Mouse (Mus musculus) heart, postnatal 0 days (tissue): ENCODE measurements around the gene Gcn1l1. TPM values are rescaled to one million over a fixed set of nuclear protein-coding genes. Genes with fewer than 3 reads are reported as not detected.

Experiments used
- ATAC-seq: fragments of 200-750 bp; cut with Nextera tagmentation; 2 replicates; pipeline ENCODE4 v1.8.0; 2017; ENCODE audit warnings: low read depth, moderate number of reproducible peaks, moderate library complexity; ENCODE audit not compliant: insufficient read depth
- DNase-seq: peaks from one replicate; pipeline ENCODE4 v3.0.0-alpha.2; 2016; ENCODE audit warnings: low spot score
- H3K27ac ChIP-seq: fragments of 300-500 bp; sonication (generic); 2 replicates; pipeline ENCODE4 v1.5.1; 2014; ENCODE audit warnings: low read depth, mild to moderate bottlenecking
- H3K27me3 ChIP-seq: fragments of 300-500 bp; sonication (generic); 2 replicates; pipeline ENCODE4 v1.6.1; 2014; ENCODE audit warnings: low read length, mixed read lengths; ENCODE audit not compliant: control insufficient read depth, insufficient read depth
- H3K36me3 ChIP-seq: fragments of 300-500 bp; sonication (generic); replicated peaks from 2 replicates; pipeline ENCODE4 v1.6.1; 2014; ENCODE audit warnings: low read length, mixed read lengths; ENCODE audit not compliant: control insufficient read depth, insufficient read depth
- H3K4me1 ChIP-seq: fragments of 300-500 bp; sonication (generic); 2 replicates; pipeline ENCODE4 v1.6.1; 2014; ENCODE audit warnings: antibody characterized with exemption; ENCODE audit not compliant: control insufficient read depth, insufficient read depth
- H3K4me2 ChIP-seq: fragments of 300-500 bp; sonication (generic); 2 replicates; pipeline ENCODE4 v1.6.1; 2014; ENCODE audit warnings: low read depth, mild to moderate bottlenecking, low read length, moderate library complexity
- H3K4me3 ChIP-seq: fragments of 300-500 bp; sonication (generic); 2 replicates; pipeline ENCODE4 v1.5.1; 2014; ENCODE audit warnings: low read depth, low read length
- H3K9ac ChIP-seq: fragments of 300-500 bp; sonication (generic); replicated peaks from 2 replicates; pipeline ENCODE4 v1.6.1; 2014; ENCODE audit warnings: low read depth, low read length, mixed read lengths
- H3K9me3 ChIP-seq: fragments of 300-500 bp; sonication (generic); replicated peaks from 2 replicates; pipeline ENCODE4 v1.6.1; 2016; ENCODE audit warnings: low read length; ENCODE audit not compliant: control insufficient read depth
- CTCF ChIP-seq: IDR thresholded peaks from 2 replicates; pipeline ENCODE4 v1.5.1; 2016; ENCODE audit warnings: antibody characterized with exemption, control low read depth, low read depth
- EP300 ChIP-seq: IDR thresholded peaks from 2 replicates; pipeline ENCODE4 v1.6.1; 2016; ENCODE audit warnings: antibody characterized with exemption, low read depth
- WGBS: fragments of 180-500 bp; shearing (Covaris S2); extraction: QIAGEN DNeasy Blood & Tissue Kit; methylation state at CpG from one replicate; pipeline ENCODE4 v1.1.7; 2014; 5-methylcytosine and 5-hydroxymethylcytosine counted together
- polyA plus RNA-seq: library from polyadenylated mRNA; unstranded; fragments of >200 nt; fragmentation: Nextera tagmentation; extraction: Ambion mirVana; gene quantifications from 2 replicates; pipeline ENCODE4 v1.2.1, GENCODE M21; 2015
- total RNA-seq: library from RNA; depleted of rRNA; stranded (reverse); fragments of >200 nt; gene quantifications from 2 replicates; pipeline ENCODE4 v1.2.3, GENCODE M21; 2014; ENCODE audit warnings: low replicate concordance

Gene Gcn1l1
- total and polyA plus RNA-seq, 2 experiments from 2014 or later: 13.6 to 38.3 TPM

DNA sequence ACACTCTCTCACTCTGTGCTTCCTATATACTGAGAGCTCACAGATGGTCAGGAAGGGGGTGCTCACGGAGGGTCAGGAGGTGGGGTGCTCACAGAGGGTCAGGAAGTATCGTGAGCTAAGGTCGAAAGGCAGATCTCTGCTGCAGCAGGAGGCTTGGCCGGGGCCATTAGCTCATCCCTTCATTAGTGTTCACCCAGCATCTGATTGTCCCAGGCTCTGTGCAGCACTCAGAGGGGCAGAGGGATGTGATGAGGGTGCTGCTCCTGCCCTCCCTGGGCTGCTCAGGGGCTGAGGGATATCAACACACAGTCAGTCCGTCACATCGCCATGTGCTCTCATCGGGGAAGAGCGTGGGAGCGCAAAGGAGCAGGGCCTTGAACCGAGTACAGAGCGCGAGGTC lies 40.6 kb upstream of the Gcn1l1 start:
- 54% methylated on average over 12 of the region's 12 CpGs for WGBS
- Histone ChIP-seq H3K9me3 (no peaks in the 10 kb centered on the region), H3K9ac (no peak overlapping the region), H3K27ac (peak overlapping the region; percentile 82), H3K36me3 (no peaks in the 10 kb centered on the region), H3K4me2 (peak overlapping the region; percentile 38), H3K4me1 (peaks cover 57% of the 10 kb centered on the region), H3K4me3 (no peak overlapping the region), H3K27me3 (no peaks in the 10 kb centered on the region)
- ATAC-seq: no peak
- TF ChIP-seq CTCF (no peak), EP300 (no peak)
- no peak for DNase-seq

- H3K9me3 ChIP-seq: no peaks in the 10 kb centered on the region
- ATAC-seq: no peak
- no peak overlapping the region for H3K4me2 ChIP-seq
- no peak overlapping the region; the same call in 1 of the 2 replicates for H3K9ac ChIP-seq
- peaks cover 64% of the 10 kb centered on the region for H3K4me1 ChIP-seq
- H3K36me3 ChIP-seq: no peaks in the 10 kb centered on the region
- H3K4me3 ChIP-seq: no peak overlapping the region
- no peak for TF ChIP-seq CTCF
- TF ChIP-seq EP300: no peak
- DNase-seq: no peak
- peak overlapping the region; percentile 12; the same call in 1 of the 2 replicates for H3K27ac ChIP-seq
- WGBS: 81% methylated on average over 4 of the region's 4 CpGs
- H3K27me3 ChIP-seq: no peaks in the 10 kb centered on the region
Measured at GRCm38 (mm10) chr5:115525416-115525815, 39.6 kb upstream of the Gcn1l1 start.

- DNase-seq (no peak), ATAC-seq (no peak)
- Histone ChIP-seq H3K27me3 (no peaks in the 10 kb centered on the region), H3K4me2 (no peak overlapping the region), H3K36me3 (no peaks in the 10 kb centered on the region), H3K9ac (no peak overlapping the region; the same call in 1 of the 2 replicates), H3K9me3 (no peaks in the 10 kb centered on the region), H3K4me1 (peaks cover 64% of the 10 kb centered on the region), H3K27ac (peak overlapping the region; percentile 12; the same call in 1 of the 2 replicates), H3K4me3 (no peak overlapping the region)
- TF ChIP-seq EP300 (no peak), CTCF (no peak)
- 74% methylated on average over 9 of the region's 9 CpGs for WGBS
Measured at GRCm38 (mm10) chr5:115525943-115526342, 39.1 kb upstream of the Gcn1l1 start.

DNA sequence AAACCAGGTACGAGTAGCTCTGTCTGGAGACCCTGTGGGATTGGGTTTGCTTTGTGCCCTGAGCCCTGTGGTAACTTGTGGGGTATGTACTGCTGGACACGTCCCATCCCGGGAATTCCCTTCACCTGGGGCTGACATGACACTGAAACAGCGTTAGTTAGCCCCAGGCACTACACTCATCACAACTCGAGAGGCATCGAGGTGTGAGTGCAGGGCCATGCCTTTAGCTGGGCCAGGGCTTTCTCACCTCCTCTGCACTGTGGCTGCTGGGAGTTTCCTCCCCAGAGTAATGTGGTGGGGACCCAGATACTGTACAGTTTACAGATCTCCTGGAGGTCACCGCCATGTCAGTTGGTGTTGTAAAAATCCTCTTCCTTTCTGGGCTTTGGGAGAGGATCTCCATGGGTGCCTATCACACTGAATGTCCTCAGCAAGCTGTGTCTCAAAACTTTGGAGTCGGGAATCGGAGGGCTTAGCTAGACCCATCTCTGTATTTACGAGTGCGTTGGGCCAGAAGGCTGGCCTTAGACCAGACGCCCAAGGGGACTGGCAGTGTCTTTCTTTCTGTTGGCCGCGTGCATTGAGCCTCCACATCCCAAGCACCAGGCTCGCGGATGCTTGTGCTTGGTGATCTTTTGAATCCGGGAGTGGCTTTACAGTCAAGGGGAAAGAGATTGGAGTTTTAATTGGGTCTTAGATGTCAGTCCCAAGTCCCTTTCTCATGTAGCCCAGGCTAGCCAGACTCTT lies 38.4 kb upstream of the Gcn1l1 start:
- H3K4me3 ChIP-seq: no peak overlapping the region
- H3K36me3 ChIP-seq: no peaks in the 10 kb centered on the region
- H3K9ac ChIP-seq: no peak overlapping the region
- DNase-seq (no peak), ATAC-seq (no peak)
- H3K27ac ChIP-seq: no peak overlapping the region
- 86% methylated on average over 17 of the region's 17 CpGs for WGBS
- H3K4me2 ChIP-seq: no peak overlapping the region
- H3K27me3 ChIP-seq: no peaks in the 10 kb centered on the region
- H3K4me1 ChIP-seq: peaks cover 70% of the 10 kb centered on the region
- no peaks in the 10 kb centered on the region for H3K9me3 ChIP-seq
- TF ChIP-seq EP300: no peak
- TF ChIP-seq CTCF: no peak

DNA sequence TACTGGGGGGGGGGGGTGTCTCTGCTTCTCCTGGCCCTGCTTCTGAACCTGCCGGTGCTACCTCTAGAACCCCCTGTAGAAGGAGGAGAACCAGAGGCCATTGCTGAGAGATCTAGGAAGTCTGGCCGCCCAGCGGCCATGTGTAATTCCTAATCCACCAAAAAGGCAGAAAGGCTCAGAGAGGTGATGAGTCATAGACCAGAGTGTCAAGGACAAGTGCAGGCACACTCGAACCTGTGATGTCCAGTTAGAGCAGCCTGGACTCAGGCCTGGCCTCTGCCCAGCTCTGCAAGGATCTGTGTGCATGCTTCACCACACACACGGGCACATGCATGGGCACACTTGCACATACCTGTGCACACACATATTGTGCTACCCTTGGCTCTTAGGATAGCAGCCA lies 36.9 kb upstream of the Gcn1l1 start:
- 71% methylated on average over 5 of the region's 5 CpGs for WGBS
- no peaks in the 10 kb centered on the region for H3K27me3 ChIP-seq
- H3K4me1 ChIP-seq: peaks cover 72% of the 10 kb centered on the region
- no peaks in the 10 kb centered on the region for H3K36me3 ChIP-seq
- no peak overlapping the region for H3K9ac ChIP-seq
- no peak overlapping the region for H3K4me3 ChIP-seq
- DNase-seq (no peak), ATAC-seq (no peak)
- no peak overlapping the region for H3K27ac ChIP-seq
- H3K4me2 ChIP-seq: no peak overlapping the region
- H3K9me3 ChIP-seq: no peaks in the 10 kb centered on the region
- TF ChIP-seq CTCF (no peak), EP300 (no peak)

DNA sequence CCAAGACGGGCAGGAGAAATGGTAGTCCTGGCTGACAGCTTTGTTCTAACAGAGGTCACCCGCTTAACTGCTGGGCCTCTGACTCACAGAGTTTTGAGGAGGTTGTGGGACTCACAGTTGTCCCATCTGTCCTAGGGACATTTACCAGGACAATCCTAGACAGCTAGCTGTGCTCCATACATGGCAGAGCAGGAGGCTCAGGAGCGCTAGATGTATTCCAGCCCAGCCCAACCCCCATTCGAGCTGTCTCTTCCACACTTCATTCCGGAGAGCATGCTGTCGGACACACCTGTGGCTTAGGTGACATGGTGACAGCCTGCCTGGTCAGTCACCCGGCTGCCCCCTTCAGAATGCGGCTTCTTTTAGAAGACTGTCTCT lies 35.7 kb upstream of the Gcn1l1 start:
- H3K4me2 ChIP-seq: no peak overlapping the region
- WGBS: 23% methylated on average over 8 of the region's 8 CpGs
- peaks cover 76% of the 10 kb centered on the region for H3K4me1 ChIP-seq
- no peaks in the 10 kb centered on the region for H3K9me3 ChIP-seq
- H3K27ac ChIP-seq: peak overlapping the region; percentile 93
- H3K9ac ChIP-seq: 0 out of 2 replicates have a peak overlapping the region, but pooled peaks have one; percentile 20
- no peaks in the 10 kb centered on the region for H3K27me3 ChIP-seq
- no peak for TF ChIP-seq EP300
- TF ChIP-seq CTCF: no peak
- H3K4me3 ChIP-seq: no peak overlapping the region
- DNase-seq (no peak), ATAC-seq (no peak)
- no peaks in the 10 kb centered on the region for H3K36me3 ChIP-seq
